Comparison of ENCODE assay signal across 16 mouse cellular contexts in genomic region chr8:36363291-36363690, GRCm38 (mm10).
DNase-seq lines count a peak whose midpoint lies in the region; ATAC-seq and TF ChIP-seq lines count a peak whose summit lies in the region.
"Had no signal": no experiment of that assay in that cellular context is flagged by ENCODE, and none has a peak within 500 bp of the region (broad histone marks: within the 10 kb centered on the region; RNA-seq: fewer than 3 reads in every experiment).

No protein-coding gene starts in this region.

- 43% methylated on average over 9 of the region's 9 CpGs for WGBS in forebrain, postnatal 0 days
- 71% methylated on average over 9 of the region's 9 CpGs for WGBS in forebrain, embryonic 12.5 days
- 18% methylated on average over 9 of the region's 9 CpGs for WGBS in liver, adult 2 months
- WGBS in liver, embryonic 12.5 days (ENCODE audit: insufficient replicate concordance), result 57% methylated on average over 9 of the region's 9 CpGs

- TF ChIP-seq CTCF in forebrain, postnatal 0 days (IDR thresholded peaks at IDR 0.05; ENCODE audit: low read depth), result no peak
- TF ChIP-seq CTCF in liver, adult 2 months (IDR thresholded peaks at IDR 0.05; ENCODE audit: low read depth, low read length), result no peak

- H3K27ac ChIP-seq in forebrain, postnatal 0 days (ENCODE audit: low read depth, low read length), result no peak overlapping the region
- H3K27ac ChIP-seq in forebrain, embryonic 12.5 days, result no peak overlapping the region
- H3K27ac ChIP-seq in liver, adult 2 months (replicated peaks; ENCODE audit: insufficient read depth, low read depth, low read length), result no peak overlapping the region
- H3K27ac ChIP-seq in liver, embryonic 12.5 days, result no peak overlapping the region
- H3K27ac ChIP-seq: embryonic facial prominence, embryonic 12.5 days; gastrocnemius, adult 2 months; heart, embryonic 10.5 days; intestine, embryonic 15.5 days; limb, embryonic 12.5 days had no signal

- H3K4me1 ChIP-seq in forebrain, postnatal 0 days (ENCODE audit: insufficient read depth), result peaks cover 3% of the 10 kb centered on the region; the same call in 1 of the 2 replicates
- no peaks in the 10 kb centered on the region for H3K4me1 ChIP-seq in forebrain, embryonic 12.5 days
- H3K4me1 ChIP-seq in liver, adult 2 months (ENCODE audit: control insufficient read depth, insufficient read depth, low read length), result peaks cover 2% of the 10 kb centered on the region; the same call in 1 of the 2 replicates
- no peaks in the 10 kb centered on the region for H3K4me1 ChIP-seq in liver, embryonic 12.5 days
- H3K4me1 ChIP-seq: embryonic facial prominence, embryonic 12.5 days; heart, embryonic 10.5 days; intestine, embryonic 15.5 days; limb, embryonic 12.5 days had no signal

- H3K9me3 ChIP-seq in forebrain, postnatal 0 days (ENCODE audit: low read length), result no peaks in the 10 kb centered on the region
- no peaks in the 10 kb centered on the region for H3K9me3 ChIP-seq in forebrain, embryonic 12.5 days
- no peaks in the 10 kb centered on the region for H3K9me3 ChIP-seq in liver, embryonic 12.5 days (replicated peaks)
- H3K9me3 ChIP-seq: embryonic facial prominence, embryonic 12.5 days; heart, embryonic 10.5 days; intestine, embryonic 15.5 days; limb, embryonic 12.5 days had no signal

- peak; percentile 21; the same call in 1 of the 2 replicates for ATAC-seq in forebrain, postnatal 0 days
- no peak for ATAC-seq in forebrain, embryonic 12.5 days (ENCODE audit: low FRiP score)
- ATAC-seq in liver, embryonic 12.5 days, result no peak
- ATAC-seq: intestine, embryonic 15.5 days had no signal

- no peak overlapping the region for H3K9ac ChIP-seq in forebrain, postnatal 0 days
- H3K9ac ChIP-seq in forebrain, embryonic 12.5 days, result no peak overlapping the region
- H3K9ac ChIP-seq in liver, adult 2 months (ENCODE audit: low read depth, low read length), result no peak overlapping the region
- no peak overlapping the region for H3K9ac ChIP-seq in liver, embryonic 12.5 days
- H3K9ac ChIP-seq: embryonic facial prominence, embryonic 12.5 days; intestine, embryonic 15.5 days; limb, embryonic 12.5 days had no signal

- H3K4me2 ChIP-seq in forebrain, postnatal 0 days (ENCODE audit: low read depth), result no peak overlapping the region
- no peak overlapping the region for H3K4me2 ChIP-seq in forebrain, embryonic 12.5 days
- H3K4me2 ChIP-seq in liver, embryonic 12.5 days, result no peak overlapping the region
- H3K4me2 ChIP-seq: embryonic facial prominence, embryonic 12.5 days; intestine, embryonic 15.5 days; limb, embryonic 12.5 days had no signal

- no peak for TF ChIP-seq POLR2A in liver, adult 2 months (IDR thresholded peaks at IDR 0.05; ENCODE audit: extremely low read depth, insufficient read depth, low read length)

- H3K4me3 ChIP-seq in forebrain, postnatal 0 days (ENCODE audit: low read depth, low read length), result no peak overlapping the region
- no peak overlapping the region for H3K4me3 ChIP-seq in forebrain, embryonic 12.5 days (replicated peaks)
- H3K4me3 ChIP-seq in liver, adult 2 months (ENCODE audit: insufficient read depth, low read depth, low read length), result no peak overlapping the region
- no peak overlapping the region for H3K4me3 ChIP-seq in liver, embryonic 12.5 days
- H3K4me3 ChIP-seq: embryonic facial prominence, embryonic 12.5 days; gastrocnemius, adult 2 months; heart, embryonic 10.5 days; intestine, embryonic 15.5 days; limb, embryonic 12.5 days; myocyte had no signal

- no peaks in the 10 kb centered on the region for H3K36me3 ChIP-seq in forebrain, postnatal 0 days (ENCODE audit: insufficient read depth)
- H3K36me3 ChIP-seq in forebrain, embryonic 12.5 days (replicated peaks), result no peaks in the 10 kb centered on the region
- H3K36me3 ChIP-seq in liver, adult 2 months (ENCODE audit: control insufficient read depth, insufficient read depth, low read length), result no peaks in the 10 kb centered on the region
- H3K36me3 ChIP-seq in liver, embryonic 12.5 days, result no peaks in the 10 kb centered on the region
- H3K36me3 ChIP-seq: embryonic facial prominence, embryonic 12.5 days; heart, embryonic 10.5 days; intestine, embryonic 15.5 days; limb, embryonic 12.5 days had no signal

- no peaks in the 10 kb centered on the region for H3K79me2 ChIP-seq in liver, adult 2 months (ENCODE audit: control insufficient read depth, insufficient read depth, low read length)

- peak; percentile 30 for DNase-seq in forebrain, postnatal 0 days
- peak; percentile 75 for DNase-seq in liver, adult 2 months (ENCODE audit: extremely low read depth, low read depth, low spot score)
- peak; percentile 17 for DNase-seq in retina, postnatal 1 day
- DNase-seq in retina, embryonic 14.5 days (ENCODE audit: low spot score), result no peak
- no peak for DNase-seq in right cerebral cortex, postnatal 25 days
- DNase-seq: cerebellum, adult 11-12 months; gastrocnemius, adult 2 months; kidney, postnatal 10 days; thymus, adult 18-20 months had no signal

- no peaks in the 10 kb centered on the region for H3K27me3 ChIP-seq in forebrain, postnatal 0 days (ENCODE audit: insufficient read depth, low read length)
- no peaks in the 10 kb centered on the region for H3K27me3 ChIP-seq in forebrain, embryonic 12.5 days
- H3K27me3 ChIP-seq in liver, adult 2 months (ENCODE audit: control insufficient read depth, insufficient read depth, low read length), result no peaks in the 10 kb centered on the region
- H3K27me3 ChIP-seq in liver, embryonic 12.5 days (replicated peaks), result no peaks in the 10 kb centered on the region
- H3K27me3 ChIP-seq: embryonic facial prominence, embryonic 12.5 days; intestine, embryonic 15.5 days; limb, embryonic 12.5 days had no signal

Comparison
In these comparisons a context has a peak if more than half of its experiments do, and no peak if none do; other contexts are left out.
1. DNase-seq: peak in forebrain, postnatal 0 days (single experiment), liver, adult 2 months (single experiment) and retina, postnatal 1 day (single experiment); none in retina, embryonic 14.5 days (single experiment) and right cerebral cortex, postnatal 25 days (single experiment).